Mouse (Mus musculus): ENCODE results near the gene Tmem47. TPM values are rescaled to one million over a fixed set of nuclear protein-coding genes. Genes with fewer than 3 reads are reported as not detected.

The Tmem47 gene
- 7.9 and 9.4 TPM in 2 replicates for polyA plus RNA-seq (2012; rRNA removed)

DNA sequence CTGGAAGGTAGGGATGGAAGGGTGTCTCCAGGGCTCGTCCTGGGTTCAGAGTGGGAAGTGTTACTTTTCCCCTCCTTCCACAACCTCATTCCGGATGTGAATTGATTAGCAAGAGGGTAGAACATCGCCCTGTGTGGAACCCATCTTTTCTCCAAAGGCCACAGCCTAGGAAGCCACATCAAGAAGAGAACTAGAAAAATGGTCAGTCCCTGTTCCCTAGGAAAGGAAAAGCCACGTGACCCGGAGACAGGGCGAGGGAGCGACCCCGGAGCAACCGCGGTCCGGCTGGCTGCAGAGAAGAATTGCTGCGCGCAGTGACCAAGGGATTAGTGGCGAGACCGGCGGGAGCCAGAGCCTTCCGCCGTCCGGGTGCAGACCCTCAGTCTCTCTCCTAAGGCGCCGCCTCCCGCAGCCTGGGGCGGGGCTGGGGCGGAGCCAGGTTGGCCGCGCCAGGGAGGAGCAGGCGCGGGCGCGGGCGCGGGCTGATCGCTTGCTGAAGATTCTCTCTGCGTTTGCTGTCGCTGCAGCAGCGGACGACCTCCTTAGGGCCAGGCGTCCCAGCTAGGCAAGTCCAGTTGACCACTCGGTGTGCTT, at the start of gene Tmem47:
Gene Tmem47, plus strand, starts transcription at position 489 of the 594 bp plus-strand sequence.

Measured in colon, adult 2 months (tissue).